Comparison of ENCODE assay signal across 8 mouse cellular contexts in the genomic region with DNA sequence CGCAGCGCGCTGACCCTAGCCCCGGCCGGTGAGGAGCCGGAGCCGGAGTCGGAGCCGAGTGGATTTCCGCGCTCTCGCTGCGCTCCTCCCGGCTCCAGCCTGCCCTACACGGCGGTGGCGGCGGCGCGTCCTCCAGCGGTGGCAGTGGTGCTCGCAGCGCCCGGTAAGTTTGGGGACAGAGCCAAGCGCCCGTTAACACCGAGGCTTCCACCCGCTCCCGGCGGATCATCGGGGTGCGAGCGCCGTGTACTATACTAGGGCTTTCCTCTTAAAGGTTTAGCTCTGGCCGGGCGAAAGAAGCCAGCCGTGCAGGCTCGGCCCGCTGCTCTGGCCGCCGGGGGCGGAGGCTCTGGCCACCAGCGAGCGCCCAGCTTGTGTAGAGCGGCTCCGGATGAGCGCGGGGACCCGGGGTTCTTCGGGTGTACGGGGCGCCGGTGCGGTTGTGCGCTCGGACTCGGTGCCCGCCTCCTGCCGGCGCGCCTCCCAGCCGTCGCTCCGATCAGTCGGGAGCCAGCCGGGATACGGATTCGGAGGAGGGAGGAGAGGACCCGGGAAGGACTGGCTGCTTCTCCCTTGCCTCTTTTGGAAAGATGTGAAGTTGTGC. TPM values are rescaled to one million over a fixed set of nuclear protein-coding genes. Genes with fewer than 3 reads are reported as not detected.
DNase-seq lines count a peak whose midpoint lies in the region; ATAC-seq lines count a peak whose summit lies in the region.

No protein-coding gene starts in this region.

- ATAC-seq in CD4-positive, CD25-positive, alpha-beta regulatory T cell, adult 4 months: peak; percentile 28
- peak; percentile 32 for ATAC-seq in embryonic facial prominence, embryonic 13.5 days (ENCODE audit: insufficient number of reproducible peaks, insufficient read depth, low FRiP score, low TSS enrichment, low read depth)
- peak; percentile 19; the same call in 1 of the 2 replicates for ATAC-seq in neural tube, embryonic 13.5 days (ENCODE audit: low read depth)

- H3K36me3 ChIP-seq in embryonic facial prominence, embryonic 13.5 days: no peaks in the 10 kb centered on the region
- no peaks in the 10 kb centered on the region for H3K36me3 ChIP-seq in neural tube, embryonic 13.5 days

- peak overlapping the region; percentile 99 for H3K9ac ChIP-seq in embryonic facial prominence, embryonic 13.5 days
- H3K9ac ChIP-seq in neural tube, embryonic 13.5 days: peak overlapping the region; percentile 100

- peak; percentile 70 for DNase-seq in heart, adult 8-10 months (ENCODE audit: low spot score)
- no peak for DNase-seq in heart, postnatal 36 days
- peak; percentile 84 for DNase-seq in heart, postnatal 4 days
- DNase-seq in liver: peak; percentile 38
- peak; percentile 55 for DNase-seq in yolk sac, embryonic 10.5 days (ENCODE audit: low spot score)

- H3K4me2 ChIP-seq in embryonic facial prominence, embryonic 13.5 days: peak overlapping the region; percentile 94
- peak overlapping the region; percentile 99 for H3K4me2 ChIP-seq in neural tube, embryonic 13.5 days

- H3K27ac ChIP-seq in embryonic facial prominence, embryonic 13.5 days: peak overlapping the region; percentile 100
- peak overlapping the region; percentile 100 for H3K27ac ChIP-seq in neural tube, embryonic 13.5 days (replicated peaks)

- intact Hi-C loops in heart, postnatal 36 days (cut with DNase I): loop anchor here (1.0 to 10.0 kb wide), 6 partner anchors 81 to 682 kb away; a partner anchor contains a TSS

- WGBS in embryonic facial prominence, embryonic 13.5 days: under 1% methylated on average over 69 of the region's 69 CpGs
- WGBS in neural tube, embryonic 13.5 days: under 1% methylated on average over 69 of the region's 69 CpGs

- no peaks in the 10 kb centered on the region for H3K27me3 ChIP-seq in embryonic facial prominence, embryonic 13.5 days
- 0 out of 2 replicates have a peak, but pooled peaks cover 3% of the 10 kb centered on the region for H3K27me3 ChIP-seq in neural tube, embryonic 13.5 days

- no peaks in the 10 kb centered on the region for H3K9me3 ChIP-seq in embryonic facial prominence, embryonic 13.5 days
- H3K9me3 ChIP-seq in neural tube, embryonic 13.5 days: no peaks in the 10 kb centered on the region

- H3K4me1 ChIP-seq in embryonic facial prominence, embryonic 13.5 days: peaks cover 61% of the 10 kb centered on the region
- H3K4me1 ChIP-seq in neural tube, embryonic 13.5 days (replicated peaks): peaks cover 68% of the 10 kb centered on the region

- H3K4me3 ChIP-seq in embryonic facial prominence, embryonic 13.5 days: peak overlapping the region; percentile 99
- H3K4me3 ChIP-seq in neural tube, embryonic 13.5 days: peak overlapping the region; percentile 100

RNA-seq across cellular contexts. Expression of a gene that starts 0.5 kb away (rescaled TPM):
- 10 to 100 TPM; 34.7 to 44.1 (median 40.4) TPM for total RNA-seq in heart, adult 8-10 months (2022)
- 10 to 100 TPM; 38.8 to 41.7 TPM for total RNA-seq in heart, postnatal 36 days (2021)
- 10 to 100 TPM; 21.2 to 34.3 TPM for polyA plus RNA-seq in CD4-positive, CD25-positive, alpha-beta regulatory T cell, adult 4 months (2017; shearing (Covaris generic))
- polyA plus RNA-seq in embryonic facial prominence, embryonic 13.5 days (2015; fragmentation: Nextera tagmentation; extraction: Ambion mirVana): 44.3 and 52.9 TPM in 2 replicates
- total RNA-seq in heart, postnatal 4 days (2021): 10 to 100 TPM; 67.0 to 78.5 TPM
- polyA plus RNA-seq in neural tube, embryonic 13.5 days (2015; fragmentation: Nextera tagmentation; extraction: Ambion mirVana): 57.2 and 66.2 TPM in 2 replicates

Comparison
In these comparisons a context has a peak if more than half of its experiments do, and no peak if none do; other contexts are left out.
1. DNase-seq: peak in heart, adult 8-10 months (single experiment), heart, postnatal 4 days (single experiment), liver (single experiment) and yolk sac, embryonic 10.5 days (single experiment); none in heart, postnatal 36 days (0 of 2).
2. Peak in every context shown above with its lines, with median percentiles within 50 percentile points of each other: ATAC-seq.